Mouse (Mus musculus): ENCODE data around the gene Olfr916. TPM values are rescaled to one million over a fixed set of nuclear protein-coding genes. Genes with fewer than 3 reads are reported as not detected.

Olfr916 gene
- under 1 TPM; 0.30 to 0.87 TPM for polyA plus RNA-seq (2017; shearing (Covaris generic))

DNA sequence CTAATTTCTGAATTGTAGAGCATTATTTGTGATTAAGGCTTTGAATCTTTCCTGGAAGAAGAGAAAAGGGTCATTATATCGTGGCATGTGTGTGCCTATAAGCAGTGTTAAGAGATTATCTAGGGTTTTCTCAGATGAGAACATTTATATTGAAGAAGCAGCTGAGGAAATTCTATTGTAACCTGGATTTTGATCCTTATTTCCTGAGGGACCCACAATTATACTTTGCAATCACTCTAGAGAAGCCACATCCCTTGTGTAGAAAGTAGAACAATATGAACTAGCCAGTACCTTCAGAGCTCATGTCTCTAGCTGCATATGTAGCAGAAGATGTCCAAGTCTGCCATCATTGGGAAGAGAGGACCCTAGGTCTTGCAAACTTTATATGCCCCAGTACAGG, at the start of gene Olfr916:
TSS of gene Olfr916 (minus strand) at position 101 of the 400 bp plus-strand sequence.

GRCm38 (mm10) chr9:38674501-38674900, 14.8 kb upstream of the Olfr916 start, which contains the start of gene Olfr918:
Gene Olfr918, minus strand, starts transcription at chr9:38674601.

GRCm38 (mm10) chr9:38665742-38666141, 6.1 kb upstream of the Olfr916 start, which contains the start of gene Olfr917:
Gene Olfr917, minus strand, starts transcription at chr9:38665842.

Other genes starting within 250 kb of the Olfr916 start
- under 1 TPM in 1 of 2 experiments, not detected in 1; 0.45 TPM for gene Olfr901, start 230.4 kb downstream of the Olfr916 start, polyA plus RNA-seq (2017; shearing (Covaris generic))
- not detected for gene Olfr902, start 212.2 kb downstream of the Olfr916 start, polyA plus RNA-seq (2017; shearing (Covaris generic))
- not detected for gene Olfr904, start 196.7 kb downstream of the Olfr916 start, polyA plus RNA-seq (2017; shearing (Covaris generic))
- under 1 TPM; 0.29 to 0.84 TPM for gene Olfr905, start 188.8 kb downstream of the Olfr916 start, polyA plus RNA-seq (2017; shearing (Covaris generic))
- not detected for gene Olfr906, start 172.8 kb downstream of the Olfr916 start, polyA plus RNA-seq (2017; shearing (Covaris generic))
- gene Olfr907, start 164.1 kb downstream of the Olfr916 start, polyA plus RNA-seq (2017; shearing (Covaris generic)) = not detected
- 1 to 10 TPM in 1 of 2 experiments, under 1 TPM in 1; 0.11 to 3.0 TPM for gene Olfr911-ps1, start 138.3 kb downstream of the Olfr916 start, polyA plus RNA-seq (2017; shearing (Covaris generic))
- not detected for gene Olfr910, start 122.0 kb downstream of the Olfr916 start, polyA plus RNA-seq (2017; shearing (Covaris generic))
- under 1 TPM; 0.11 to 0.61 TPM for gene Olfr912, start 79.7 kb downstream of the Olfr916 start, polyA plus RNA-seq (2017; shearing (Covaris generic))
- gene Olfr913, start 67.1 kb downstream of the Olfr916 start, polyA plus RNA-seq (2017; shearing (Covaris generic)) = not detected
- under 1 TPM in 1 of 2 experiments, not detected in 1; 0.11 TPM for gene Olfr914, start 54.8 kb downstream of the Olfr916 start, polyA plus RNA-seq (2017; shearing (Covaris generic))
- not detected for gene Olfr917, start 6.0 kb upstream of the Olfr916 start, polyA plus RNA-seq (2017; shearing (Covaris generic))
- under 1 TPM in 1 of 2 experiments, not detected in 1; 0.04 TPM for gene Olfr918, start 14.7 kb upstream of the Olfr916 start, polyA plus RNA-seq (2017; shearing (Covaris generic))
- gene Olfr919, start 43.8 kb upstream of the Olfr916 start, polyA plus RNA-seq (2017; shearing (Covaris generic)) = not detected
- 10 to 100 TPM; 36.6 to 44.6 TPM for gene Vwa5a, start 58.4 kb upstream of the Olfr916 start, polyA plus RNA-seq (2017; shearing (Covaris generic))
- gene Olfr920, start 92.4 kb upstream of the Olfr916 start, polyA plus RNA-seq (2017; shearing (Covaris generic)) = 1 to 10 TPM in 1 of 2 experiments, under 1 TPM in 1; 0.17 to 1.5 TPM
- gene Olfr921, start 113.2 kb upstream of the Olfr916 start, polyA plus RNA-seq (2017; shearing (Covaris generic)) = under 1 TPM in 1 of 2 experiments, not detected in 1; 0.09 TPM
- gene Olfr922, start 154.7 kb upstream of the Olfr916 start, polyA plus RNA-seq (2017; shearing (Covaris generic)) = not detected
- 1 to 10 TPM in 1 of 2 experiments, not detected in 1; 1.5 TPM for gene Olfr923, start 166.7 kb upstream of the Olfr916 start, polyA plus RNA-seq (2017; shearing (Covaris generic))
- gene Olfr924, start 184.6 kb upstream of the Olfr916 start, polyA plus RNA-seq (2017; shearing (Covaris generic)) = not detected
- under 1 TPM in 1 of 2 experiments, not detected in 1; 0.31 TPM for gene Olfr26, start 195.2 kb upstream of the Olfr916 start, polyA plus RNA-seq (2017; shearing (Covaris generic))
- not detected for gene Olfr926, start 217.3 kb upstream of the Olfr916 start, polyA plus RNA-seq (2017; shearing (Covaris generic))